Mouse (Mus musculus) cerebellum, adult 2 months (tissue): ENCODE data around the gene Yipf4.

Experiments
- CTCF ChIP-seq: fragments of 200-500 bp; IDR thresholded peaks from 2 replicates; pipeline ENCODE4 v1.5.1; 2011; ENCODE audit warnings: low read depth, mild to moderate bottlenecking, control low read depth, low read length, moderate library complexity, borderline replicate concordance; ENCODE audit not compliant: insufficient read depth
- POLR2A ChIP-seq: fragments of 200-500 bp; IDR thresholded peaks from 2 replicates; pipeline ENCODE4 v1.6.1; 2011; ENCODE audit warnings: low read length, control low read depth, borderline replicate concordance; ENCODE audit not compliant: insufficient read depth

GRCm38 (mm10) chr17:74512308-74512707 lies 23.0 kb downstream of the Yipf4 start:
- TF ChIP-seq CTCF (no peak), POLR2A (no peak)
